Mouse (Mus musculus) T-helper 1 cell (primary cell): ENCODE measurements around the gene Sept4.

Experiments
- in situ Hi-C: fragments of 300-600 bp; cut with MboI, MseI; formaldehyde crosslinking; loops from one replicate; pipeline ENCODE4 v1.15.1; 2025; ENCODE audit warnings: high pct_unique_total_duplicates

Sept4 gene

DNA sequence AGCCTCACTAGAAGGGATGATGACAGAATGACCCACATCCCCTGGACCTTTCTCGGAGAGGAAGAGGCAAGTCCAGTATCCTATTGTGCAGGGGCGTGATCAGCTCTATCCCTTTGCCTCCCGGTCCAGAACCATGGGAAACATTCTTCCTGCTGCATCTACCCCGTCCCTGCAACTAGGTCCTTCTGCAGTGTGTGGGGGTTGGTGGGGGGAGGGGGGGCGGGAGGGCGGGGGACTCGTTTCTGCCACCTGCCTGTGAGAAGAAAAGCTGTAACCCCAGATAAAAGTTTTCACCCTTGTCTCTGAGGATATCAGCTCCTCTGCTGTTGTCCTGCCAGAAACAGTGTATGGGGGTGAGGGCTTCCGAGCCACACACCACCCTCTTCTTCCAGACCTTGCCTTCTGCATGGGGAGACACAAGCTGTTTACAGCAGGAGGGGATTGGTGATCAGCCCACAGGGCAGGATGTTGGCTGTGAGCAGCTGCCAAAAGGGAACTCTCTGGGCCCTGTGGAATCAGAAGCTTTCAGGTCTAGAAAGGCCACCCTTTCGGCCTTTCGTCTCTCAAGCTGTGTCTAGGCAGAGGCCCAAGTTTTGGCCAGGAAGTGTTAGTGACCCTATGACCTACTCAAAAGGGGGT lies 10.4 kb downstream of the Sept4 start:
- in situ Hi-C loops, result no loop called here

DNA sequence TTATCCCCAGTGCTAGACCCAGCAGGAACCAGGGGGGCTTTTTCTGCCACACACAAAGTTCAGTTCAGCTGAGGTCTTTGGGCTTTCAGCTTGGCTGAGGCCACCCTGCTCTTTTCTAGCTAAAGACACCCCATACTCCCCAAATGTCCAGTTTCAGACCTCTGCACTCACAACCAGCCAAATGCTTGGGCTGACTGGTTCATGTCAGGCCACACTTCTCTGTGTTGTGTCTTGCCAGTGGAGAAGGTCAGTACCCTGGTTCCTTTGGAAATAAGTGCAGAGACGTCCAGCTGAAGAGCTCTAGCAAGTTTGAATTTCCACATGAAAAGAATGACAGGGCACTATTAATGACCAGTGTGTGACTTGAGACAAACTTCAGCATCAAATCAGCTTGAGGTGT lies 11.0 kb downstream of the Sept4 start:
- in situ Hi-C loops, result no loop called here

DNA sequence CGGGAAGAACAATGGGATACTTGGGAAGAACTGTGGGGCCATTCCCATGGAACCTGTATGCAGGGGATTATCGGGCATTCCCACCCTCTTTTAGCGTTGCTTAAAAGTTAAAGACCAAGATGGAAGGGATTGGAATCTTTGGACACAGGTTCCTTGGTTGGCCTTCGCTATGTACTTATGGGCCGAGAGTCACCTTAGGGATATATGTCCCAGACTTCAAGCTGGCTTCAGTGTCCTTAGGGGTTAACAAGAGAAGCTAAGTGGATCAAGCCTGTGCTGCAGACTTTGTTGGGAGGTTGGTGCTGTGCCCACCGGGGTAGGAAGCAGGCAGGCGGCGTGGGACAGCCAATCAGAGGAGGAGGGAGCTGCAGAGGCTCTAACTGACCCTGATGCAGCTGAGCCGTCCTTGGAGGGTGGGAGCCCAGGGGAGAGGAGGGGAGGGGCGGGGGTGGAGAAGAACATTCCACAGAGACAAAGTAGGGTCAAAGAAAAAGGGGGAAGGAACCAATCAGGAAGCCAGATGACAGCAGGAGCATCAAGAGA lies 11.9 kb downstream of the Sept4 start:
- in situ Hi-C loops, result no loop called here

DNA sequence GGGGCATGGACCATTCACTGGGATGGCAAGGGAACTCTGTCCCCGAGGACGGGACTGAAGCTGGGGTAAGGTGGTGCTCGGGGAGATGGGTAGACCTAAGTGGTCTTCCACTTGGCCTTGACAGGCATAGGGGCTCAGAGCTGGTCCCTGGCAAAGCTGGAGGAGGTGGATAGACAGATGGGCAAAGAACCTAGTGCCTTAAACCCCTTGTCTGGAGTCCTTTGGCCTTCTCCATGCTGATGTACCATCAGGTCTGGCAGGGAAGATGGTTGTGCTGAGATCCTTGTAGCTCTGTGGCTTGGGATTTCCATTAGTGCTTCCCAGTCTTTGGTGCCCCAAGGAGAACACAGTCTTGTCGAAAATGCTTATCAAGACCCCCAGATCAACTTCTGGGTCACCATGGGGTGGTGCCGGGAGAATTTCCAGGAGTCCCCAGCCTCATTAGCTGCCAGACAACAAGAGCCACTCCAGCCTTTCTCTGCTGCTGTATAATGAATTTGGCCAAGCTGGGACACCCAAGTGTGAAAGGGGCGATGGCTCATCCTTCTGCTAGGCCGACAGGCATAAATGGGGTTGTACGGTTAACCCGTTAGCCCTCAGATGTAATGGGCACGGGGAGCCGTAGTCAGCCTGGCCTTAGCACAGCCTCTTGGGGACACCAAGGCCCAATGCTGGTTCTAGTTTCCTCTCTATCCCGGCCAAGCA lies 12.6 kb downstream of the Sept4 start:
- in situ Hi-C loops, result no loop called here

DNA sequence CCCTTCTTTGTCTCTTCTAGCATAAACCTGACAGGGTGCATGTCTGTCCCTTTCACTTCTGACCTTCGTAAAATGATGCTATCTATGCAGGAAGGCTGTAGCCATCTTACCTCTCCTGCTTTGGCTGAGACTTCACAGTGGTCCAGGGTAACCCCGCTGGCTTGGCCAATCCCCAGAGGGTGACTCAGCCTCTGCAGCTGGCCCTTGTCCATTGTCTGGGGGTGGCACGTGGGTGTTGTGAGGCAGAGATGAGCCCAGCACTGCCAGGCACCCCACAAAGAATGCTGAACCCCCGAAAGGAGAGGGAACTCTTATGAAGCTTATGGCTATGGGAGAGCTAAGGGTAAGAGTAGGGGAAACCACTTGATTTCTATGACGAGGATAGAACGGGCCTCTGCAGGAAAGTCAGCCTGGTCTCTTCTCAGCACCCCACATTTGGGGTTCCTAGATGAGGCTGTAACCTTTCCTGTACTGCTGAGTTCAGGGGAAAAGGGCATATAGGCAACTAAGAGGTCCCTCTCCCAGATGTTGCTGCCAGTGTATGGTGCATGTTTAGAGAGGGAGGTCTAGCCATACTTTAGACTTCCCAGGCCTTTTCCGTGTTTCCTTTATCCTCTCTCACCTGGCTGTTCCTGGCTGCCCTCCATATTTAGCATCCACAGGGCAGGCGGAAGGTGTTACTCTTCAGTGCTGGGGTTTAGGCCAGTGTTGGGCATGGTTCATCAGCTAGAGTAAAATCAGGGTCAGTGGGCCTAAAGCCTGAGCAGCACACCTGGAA lies 13.4 kb downstream of the Sept4 start:
- in situ Hi-C loops, result no loop called here

DNA sequence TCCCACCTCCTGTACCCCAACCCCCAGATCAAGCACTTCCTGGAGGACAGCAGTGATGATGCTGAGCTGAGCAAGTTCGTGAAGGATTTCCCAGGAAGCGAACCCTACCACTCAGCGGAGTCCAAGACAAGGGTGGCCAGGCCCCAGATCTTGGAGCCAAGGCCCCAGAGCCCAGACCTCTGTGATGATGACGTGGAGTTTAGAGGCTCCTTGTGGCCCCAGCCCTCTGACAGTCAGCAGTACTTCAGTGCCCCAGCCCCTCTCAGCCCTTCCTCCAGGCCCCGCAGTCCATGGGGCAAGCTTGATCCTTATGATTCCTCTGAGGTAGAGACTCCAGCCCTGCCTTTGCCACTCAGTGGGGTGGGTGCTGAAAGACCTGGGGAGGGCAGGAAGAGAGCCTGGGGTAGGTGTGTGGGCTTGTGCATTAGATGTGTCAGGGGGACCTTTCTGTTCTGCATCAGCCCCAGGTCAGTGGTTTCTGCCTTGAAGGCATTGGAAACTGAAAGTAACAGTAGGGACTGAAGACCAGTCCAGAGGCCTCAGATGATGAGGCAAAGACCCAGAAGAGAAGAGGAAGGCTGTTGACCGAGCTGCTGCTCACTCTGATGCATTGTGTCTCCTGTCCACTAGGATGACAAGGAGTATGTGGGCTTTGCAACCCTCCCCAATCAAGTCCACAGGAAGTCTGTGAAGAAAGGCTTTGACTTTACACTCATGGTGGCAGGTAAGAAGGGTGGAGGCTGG lies 14.8 kb downstream of the Sept4 start:
- in situ Hi-C loops, result no loop called here

DNA sequence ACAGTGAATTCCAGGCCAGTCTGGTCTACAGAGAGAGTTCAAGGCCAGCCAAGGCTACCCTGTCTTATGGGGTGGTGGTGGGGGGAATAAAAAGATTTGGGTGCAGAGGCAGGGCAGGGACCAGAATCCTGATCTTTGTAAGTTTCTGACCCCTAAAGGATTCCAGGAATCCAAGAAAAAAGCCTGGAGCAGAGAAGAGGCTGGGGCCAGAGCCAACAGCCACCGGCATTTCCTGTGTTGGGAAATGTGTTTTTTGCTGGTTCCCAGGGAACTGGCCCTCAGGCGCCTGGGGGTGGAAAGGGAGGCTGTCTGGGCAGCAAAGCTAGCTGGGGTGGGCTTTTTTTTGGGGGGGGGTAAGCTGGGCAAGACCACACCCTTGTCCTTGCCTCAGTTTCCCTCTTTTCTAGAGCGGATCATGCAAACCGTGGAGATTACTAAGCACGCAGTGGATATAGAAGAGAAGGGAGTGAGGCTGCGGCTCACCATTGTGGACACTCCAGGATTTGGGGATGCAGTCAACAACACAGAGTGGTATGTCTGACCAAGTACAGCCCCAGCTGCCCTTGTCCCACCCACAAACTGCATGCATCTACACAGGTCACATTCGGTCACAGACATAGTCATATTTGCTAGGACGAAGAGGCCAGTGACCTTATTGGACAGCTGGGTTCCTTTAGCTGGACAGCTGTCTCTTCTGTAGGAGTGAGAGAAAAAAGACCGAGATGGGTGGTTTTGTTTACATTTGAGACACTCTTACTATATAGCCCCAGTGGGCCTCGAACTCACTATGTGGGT lies 16.2 kb downstream of the Sept4 start:
- in situ Hi-C loops, result no loop called here

DNA sequence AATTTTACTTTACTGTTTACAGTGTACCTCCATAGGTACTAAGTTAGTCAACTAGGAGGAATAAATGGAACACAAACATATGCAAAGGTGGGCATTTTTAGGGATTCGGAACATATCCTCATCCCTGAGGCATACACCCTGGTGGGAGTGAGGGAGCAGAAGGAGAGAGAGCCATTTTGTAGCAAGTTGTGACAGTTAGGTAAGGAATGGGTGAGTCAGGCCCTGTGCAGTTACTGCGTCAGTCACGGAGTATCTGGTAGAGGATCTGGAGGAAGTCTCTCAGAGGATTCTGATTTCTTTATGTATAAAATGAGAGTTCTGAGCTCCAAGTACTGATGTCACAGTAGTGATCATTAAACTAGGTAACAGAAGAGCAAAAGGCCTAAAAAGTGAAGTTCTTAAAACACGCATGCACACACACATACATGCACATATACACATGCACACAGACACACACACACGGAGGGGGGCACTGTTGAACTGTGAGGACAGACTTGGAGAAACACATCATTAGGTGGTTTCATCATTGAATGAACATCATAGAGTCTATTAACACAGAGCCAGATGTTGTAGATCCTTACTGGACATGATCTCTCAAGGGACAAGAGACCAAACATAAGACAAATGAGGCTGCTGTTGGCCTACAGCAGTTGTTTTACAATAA lies 18.6 kb downstream of the Sept4 start:
- in situ Hi-C loops, result no loop called here

DNA sequence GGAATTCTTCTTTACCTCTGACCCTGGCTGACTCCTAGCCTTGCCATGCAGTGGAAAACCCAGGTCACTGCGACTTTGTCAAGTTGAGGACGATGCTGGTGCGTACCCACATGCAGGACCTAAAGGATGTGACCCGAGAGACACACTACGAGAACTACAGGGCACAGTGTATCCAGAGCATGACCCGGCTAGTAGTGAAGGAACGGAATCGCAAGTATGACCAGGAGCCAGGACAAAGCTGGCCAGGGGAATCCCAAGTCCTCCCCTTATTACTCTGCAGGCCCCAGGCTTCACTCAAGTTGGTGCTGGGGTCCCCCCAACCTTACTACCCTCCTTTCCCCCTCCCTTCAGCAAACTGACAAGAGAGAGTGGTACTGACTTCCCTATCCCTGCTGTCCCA lies 20.9 kb downstream of the Sept4 start:
- in situ Hi-C loops, result loop anchor here (10.0 kb wide), 1 partner anchor 1025 kb away; no protein-coding TSS in a partner anchor

DNA sequence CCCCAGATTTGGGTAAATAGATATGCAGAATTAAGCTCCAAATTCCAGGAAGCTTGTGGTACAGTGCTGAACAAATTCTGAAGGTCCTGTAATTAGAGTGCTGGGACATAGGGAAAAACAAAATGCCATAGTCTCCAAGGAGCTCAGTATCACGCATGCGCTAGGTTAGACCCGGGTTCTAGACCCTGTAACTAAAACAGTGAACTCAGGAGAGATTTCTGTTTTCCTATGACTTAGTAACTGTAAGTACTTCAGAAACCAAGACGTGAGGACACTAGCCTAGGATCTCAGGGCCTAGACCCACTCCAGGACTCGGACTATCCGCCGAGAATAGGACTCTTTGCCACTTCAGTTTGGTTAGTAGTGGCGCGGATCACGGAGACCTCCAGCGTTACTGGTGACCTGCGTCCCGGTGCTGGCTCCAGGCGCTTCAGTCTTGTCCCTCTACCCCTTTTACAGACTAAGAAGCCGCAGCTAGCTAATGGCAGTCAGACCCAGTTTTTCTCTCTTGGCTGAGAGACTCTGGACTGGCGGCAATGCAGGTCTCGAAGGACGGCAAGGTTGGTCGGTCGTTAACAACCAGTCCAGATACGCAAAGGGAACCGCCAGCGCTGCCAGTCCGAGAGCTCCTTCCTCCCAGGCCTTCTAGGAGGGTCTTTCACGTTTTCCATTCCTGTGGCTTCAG lies 22.3 kb downstream of the Sept4 start:
- in situ Hi-C loops, result loop anchor here (10.0 kb wide), 1 partner anchor 1026 kb away; no protein-coding TSS in a partner anchor

DNA sequence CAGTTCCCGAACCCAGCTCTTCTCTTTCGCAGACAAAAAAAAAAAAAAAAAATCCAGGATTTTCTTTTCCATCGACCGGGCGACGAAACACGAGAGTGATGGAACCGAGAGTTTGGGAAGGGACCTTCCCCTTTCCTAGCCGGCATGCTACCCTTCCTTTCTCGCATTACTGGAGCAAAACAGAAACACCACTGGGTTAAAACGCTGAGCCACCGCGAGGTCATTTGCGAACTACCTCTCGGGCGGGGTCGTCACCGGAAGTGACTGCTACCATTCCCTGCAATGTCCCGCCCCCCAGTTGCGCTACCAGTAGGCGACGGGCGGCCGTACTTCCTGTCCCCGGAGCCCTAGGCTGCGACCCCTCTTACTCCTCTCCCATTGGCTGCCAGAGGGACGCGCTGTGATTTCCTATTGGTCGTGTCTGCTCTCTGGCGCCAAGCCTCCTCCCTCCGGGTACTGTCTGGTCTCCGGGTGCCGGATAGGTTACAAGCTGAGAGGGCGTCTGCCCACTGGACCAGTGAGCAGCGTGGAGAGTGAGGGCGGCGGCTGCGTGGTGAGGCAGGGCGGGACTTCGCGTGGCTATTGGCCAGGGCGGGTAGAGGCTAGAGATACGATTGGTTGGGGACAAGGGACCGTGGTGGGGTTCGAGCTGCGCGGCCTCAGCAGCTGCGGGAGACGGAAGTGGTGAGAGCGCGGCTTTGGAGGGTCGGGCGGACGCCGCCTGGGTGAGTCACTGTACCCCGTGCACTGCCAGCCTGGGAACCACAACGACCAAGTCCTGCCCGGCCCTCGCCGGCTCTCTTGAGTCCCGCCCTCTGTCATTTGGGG lies 23.0 kb downstream of the Sept4 start, which contains the start of gene Mtmr4:
Mtmr4 (plus strand) TSS at position 637 of the 828 bp plus-strand sequence.
- in situ Hi-C loops, result loop anchor here (10.0 kb wide), 1 partner anchor 1027 kb away; no protein-coding TSS in a partner anchor

DNA sequence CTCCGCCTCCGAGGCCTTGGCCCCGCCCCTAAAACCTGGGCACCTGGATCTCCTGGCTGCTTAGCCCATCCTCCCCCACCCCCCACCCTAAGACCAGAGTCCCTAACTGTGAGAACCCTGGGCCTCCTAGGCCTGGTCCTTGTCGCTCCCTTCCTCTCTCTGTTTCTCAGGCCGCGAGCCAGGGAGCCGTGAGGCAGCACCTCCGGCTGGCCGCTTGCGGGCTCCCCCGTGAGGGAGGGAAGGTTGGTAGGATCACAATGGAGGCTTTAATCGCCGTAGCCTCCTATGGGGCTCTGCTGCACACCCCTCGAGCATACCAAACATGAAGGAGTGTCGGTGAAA lies 23.6 kb downstream of the Sept4 start:
- in situ Hi-C loops, result loop anchor here (10.0 kb wide), 1 partner anchor 1028 kb away; no protein-coding TSS in a partner anchor

DNA sequence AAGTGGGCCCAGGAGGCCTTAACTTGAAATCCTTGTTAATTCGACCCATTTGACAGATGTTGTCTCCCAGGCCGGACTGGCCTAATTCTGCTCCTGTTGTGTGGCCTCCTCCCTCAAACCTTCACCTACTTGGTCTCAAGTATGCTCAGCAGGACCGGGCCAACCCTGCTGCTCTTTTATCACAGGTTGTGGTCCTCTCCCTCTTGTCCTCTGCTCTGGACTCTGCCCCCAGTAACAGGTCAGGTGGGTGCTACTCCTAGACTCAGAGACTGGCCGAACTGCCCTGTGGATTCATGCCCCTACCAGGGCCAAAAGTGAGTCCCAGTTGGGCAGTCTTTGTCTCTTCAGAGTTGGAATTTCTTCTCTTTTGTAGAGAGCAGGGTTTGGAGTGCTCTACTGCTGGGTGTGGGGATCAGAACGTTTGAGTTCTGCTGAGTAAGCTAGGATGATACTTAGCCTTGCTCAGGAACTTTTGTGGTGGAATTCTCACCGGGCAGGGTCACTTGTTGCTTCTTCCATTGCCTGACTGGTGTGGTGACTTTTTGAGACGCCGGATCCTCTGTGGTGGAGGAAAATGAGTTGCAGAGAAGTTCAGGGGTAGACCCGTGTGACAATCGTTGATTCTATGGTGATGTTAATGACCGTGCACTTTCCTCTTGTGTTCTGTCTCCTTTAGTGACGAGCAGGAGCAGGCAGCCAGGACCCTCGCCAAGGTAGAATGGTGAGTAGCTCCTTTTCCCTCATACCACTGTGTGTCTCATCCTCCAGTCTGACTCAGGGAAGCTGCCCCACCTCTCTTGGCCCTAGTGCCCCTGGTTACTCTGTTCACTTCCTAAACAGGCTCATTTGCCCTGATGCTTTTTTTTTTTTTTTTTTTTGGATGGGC lies 24.3 kb downstream of the Sept4 start:
- in situ Hi-C loops, result loop anchor here (10.0 kb wide), 1 partner anchor 1028 kb away; no protein-coding TSS in a partner anchor

DNA sequence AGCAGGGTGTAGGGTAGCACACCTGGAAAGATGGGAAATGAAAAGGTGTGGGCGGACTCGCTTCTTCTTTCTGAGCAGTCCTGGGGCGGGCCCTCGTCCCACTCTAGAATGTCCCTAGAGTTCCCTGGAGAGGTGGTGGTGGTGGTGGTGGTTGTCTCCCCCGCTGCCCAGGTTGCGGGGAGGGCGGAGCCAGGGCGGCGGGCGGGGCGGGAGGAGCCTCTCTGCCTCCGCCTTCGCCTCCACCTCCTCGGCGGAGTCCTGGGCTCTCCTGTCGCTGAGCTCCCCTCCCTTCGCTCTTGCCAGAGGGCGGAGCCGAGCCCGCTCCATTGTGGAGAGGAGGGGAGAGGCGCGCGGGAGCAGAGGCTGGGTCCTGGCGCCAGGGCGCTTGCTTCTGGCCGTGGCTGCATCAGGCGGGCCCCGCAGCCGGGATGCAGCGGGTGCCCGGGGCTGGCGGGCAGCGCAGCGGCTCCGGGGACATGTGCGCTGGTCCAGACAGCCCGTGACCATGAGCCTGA lies 26.7 kb downstream of the Sept4 start:
- in situ Hi-C loops, result loop anchor here (10.0 kb wide), 1 partner anchor 1031 kb away; no protein-coding TSS in a partner anchor

DNA sequence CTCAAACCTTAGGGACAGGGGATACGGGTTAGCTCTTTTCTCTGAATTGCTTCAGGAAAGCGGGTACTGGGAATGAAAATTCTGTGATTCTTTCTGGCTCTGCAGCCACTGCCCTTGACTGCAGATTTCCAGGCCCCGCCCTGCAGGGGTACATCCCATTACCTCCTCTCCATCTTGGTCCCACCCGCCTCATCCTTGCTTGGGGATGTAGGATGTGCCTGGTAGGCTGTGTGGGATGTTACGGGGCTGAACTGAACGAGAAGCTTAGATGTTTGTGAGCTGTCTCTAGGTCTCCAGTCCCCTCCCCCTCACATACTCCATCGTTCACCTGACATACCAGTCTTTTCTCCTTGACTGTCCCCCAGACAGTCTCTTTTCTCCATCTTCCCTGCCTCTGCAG lies 27.3 kb downstream of the Sept4 start:
- in situ Hi-C loops, result loop anchor here (10.0 kb wide), 1 partner anchor 1031 kb away; no protein-coding TSS in a partner anchor

DNA sequence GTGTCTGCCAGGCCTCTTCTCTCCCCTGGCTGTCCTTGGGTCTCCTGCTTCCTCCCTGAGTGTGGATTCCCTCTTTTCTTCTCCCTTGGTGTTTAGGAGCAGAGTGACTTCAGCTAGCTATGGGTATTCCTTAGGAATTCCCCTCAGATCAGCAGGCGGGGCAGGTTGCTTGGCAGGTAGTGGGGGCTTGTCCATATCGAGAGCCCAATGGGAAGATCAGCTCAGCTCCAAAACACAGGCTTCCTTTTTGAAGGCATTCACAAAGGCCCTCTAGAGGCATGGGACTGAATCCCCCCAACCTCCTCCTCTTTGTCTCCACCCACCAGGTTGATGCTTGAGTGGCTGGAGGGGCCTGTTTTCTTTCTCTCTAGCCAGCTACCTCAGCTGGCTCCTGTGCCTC lies 27.8 kb downstream of the Sept4 start:
- in situ Hi-C loops, result loop anchor here (10.0 kb wide), 1 partner anchor 1032 kb away; no protein-coding TSS in a partner anchor

DNA sequence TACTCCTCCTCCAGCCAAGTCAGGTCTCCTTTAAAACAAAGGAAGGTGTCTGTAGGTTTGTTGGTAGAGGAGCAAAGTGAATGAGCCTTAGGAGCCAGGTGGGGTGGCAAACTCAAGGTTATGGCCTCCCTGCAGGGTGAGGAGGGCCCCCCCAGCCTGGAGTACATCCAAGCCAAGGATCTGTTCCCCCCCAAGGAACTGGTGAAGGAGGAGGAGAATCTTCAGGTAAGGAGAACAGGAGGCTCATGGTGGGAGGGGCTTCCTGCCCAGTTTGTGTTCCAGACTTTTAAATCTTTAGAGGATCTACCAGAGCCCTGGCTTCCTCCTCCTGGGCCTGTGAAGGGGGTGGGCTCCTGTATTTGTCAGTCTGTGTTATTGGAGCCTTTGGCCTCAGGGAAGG lies 28.4 kb downstream of the Sept4 start:
- in situ Hi-C loops, result loop anchor here (10.0 kb wide), 1 partner anchor 1032 kb away; no protein-coding TSS in a partner anchor
